Mouse (Mus musculus): ENCODE measurements around the gene Abcg1.

- TF ChIP-seq EP300 (IDR thresholded peaks at IDR 0.05; ENCODE audit: low read depth) = no peak
- no peak for TF ChIP-seq CTCF (IDR thresholded peaks at IDR 0.05; ENCODE audit: low read depth)
Observed at GRCm38 (mm10) chr17:31061346-31062095, 4.0 kb downstream of the Abcg1 start.

All from heart, postnatal 0 days (tissue).